Mouse (Mus musculus): ENCODE results near the gene Gm8247.
"Not testable (repeated sequence)": the region's sequence is repeated elsewhere in the genome, so short reads cannot be mapped to it uniquely, and the experiment has no call there.

GRCm38 (mm10) chr14:44627737-44628136 lies 44.8 kb downstream of the Gm8247 start, which contains the start of gene Gm5624:
- TF ChIP-seq MAX (IDR thresholded peaks at IDR 0.05; ENCODE audit: low read depth); POLR2AphosphoS2 (IDR thresholded peaks at IDR 0.05; ENCODE audit: insufficient read length, low read depth); USF1 (IDR thresholded peaks at IDR 0.05; ENCODE audit: low read depth); E2F4 (IDR thresholded peaks at IDR 0.05; ENCODE audit: insufficient read depth): not testable (repeated sequence)

All from myocyte (in vitro differentiated cells).